ENCODE assay signal across 9 mouse cellular contexts in the genomic region with DNA sequence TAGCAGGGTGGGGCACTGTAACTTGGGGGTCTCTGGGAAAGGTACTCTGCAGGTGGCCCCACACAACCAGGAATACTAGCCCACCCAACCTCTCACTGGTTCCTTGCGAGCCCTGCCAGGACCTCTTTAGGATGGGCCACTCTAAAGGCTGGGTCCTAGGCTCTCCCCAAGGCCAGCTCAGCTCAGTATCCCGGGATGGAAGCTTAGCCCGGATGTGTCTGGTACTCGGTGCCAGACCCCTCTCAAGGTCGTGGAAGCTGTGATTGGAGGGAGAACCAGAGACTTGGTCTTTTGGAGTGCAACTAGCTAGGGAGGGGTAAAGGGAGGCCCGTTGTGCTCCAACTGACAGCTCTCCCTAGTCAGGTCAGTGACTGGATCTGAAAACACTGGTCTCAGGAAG. TPM values are rescaled to one million over a fixed set of nuclear protein-coding genes. Genes with fewer than 3 reads are reported as not detected.
DNase-seq lines count a peak whose midpoint lies in the region; ATAC-seq and TF ChIP-seq lines count a peak whose summit lies in the region.
"Had no signal": no experiment of that assay in that cellular context is flagged by ENCODE, and none has a peak within 500 bp of the region (broad histone marks: within the 10 kb centered on the region; RNA-seq: fewer than 3 reads in every experiment).

No protein-coding gene starts in this region.

- no peak; the same call in 1 of the 2 replicates for ATAC-seq in heart, embryonic 15.5 days (replicated peaks; ENCODE audit: insufficient number of reproducible peaks, insufficient read depth, low FRiP score, low read depth)
- ATAC-seq in hindbrain, embryonic 15.5 days (ENCODE audit: low FRiP score, low read depth), result no peak
- ATAC-seq in midbrain, embryonic 13.5 days, result peak; percentile 31; the same call in 1 of the 2 replicates

- no peak overlapping the region for H3K27ac ChIP-seq in heart, embryonic 15.5 days
- H3K27ac ChIP-seq in cortical plate, adult 2 months (ENCODE audit: insufficient read depth, low read length), result 0 out of 2 replicates have a peak overlapping the region, but pooled peaks have one; percentile 47
- no peak overlapping the region for H3K27ac ChIP-seq in hindbrain, embryonic 15.5 days (replicated peaks)
- H3K27ac ChIP-seq in midbrain, embryonic 13.5 days, result no peak overlapping the region

- peaks cover 32% of the 10 kb centered on the region for H3K27me3 ChIP-seq in heart, embryonic 15.5 days
- peaks cover 30% of the 10 kb centered on the region for H3K27me3 ChIP-seq in hindbrain, embryonic 15.5 days
- peaks cover 36% of the 10 kb centered on the region for H3K27me3 ChIP-seq in midbrain, embryonic 13.5 days

- WGBS in heart, embryonic 15.5 days, result 7% methylated on average over 6 of the region's 6 CpGs
- WGBS in hindbrain, embryonic 15.5 days, result 10% methylated on average over 6 of the region's 6 CpGs
- WGBS in midbrain, embryonic 13.5 days, result 7% methylated on average over 6 of the region's 6 CpGs

- peaks cover 16% of the 10 kb centered on the region for H3K4me1 ChIP-seq in heart, embryonic 15.5 days (replicated peaks)
- no peaks in the 10 kb centered on the region for H3K4me1 ChIP-seq in cortical plate, adult 2 months (ENCODE audit: control insufficient read depth, insufficient read depth, low read length)
- peaks cover 10% of the 10 kb centered on the region for H3K4me1 ChIP-seq in hindbrain, embryonic 15.5 days (replicated peaks)
- H3K4me1 ChIP-seq in midbrain, embryonic 13.5 days (replicated peaks), result peaks cover 14% of the 10 kb centered on the region

- no peak for DNase-seq in heart, postnatal 4 days
- DNase-seq in frontal cortex, postnatal 25 days (ENCODE audit: low spot score in 2 of 2), result no peak
- DNase-seq in adrenal gland, postnatal 36 days, result no peak
- DNase-seq in spleen, adult 12 weeks (ENCODE audit: low spot score), result no peak

- H3K4me3 ChIP-seq in heart, embryonic 15.5 days, result peak overlapping the region; percentile 45
- peak overlapping the region; percentile 66 for H3K4me3 ChIP-seq in cortical plate, adult 2 months (ENCODE audit: insufficient read depth, low read length)
- peak overlapping the region; percentile 43 for H3K4me3 ChIP-seq in hindbrain, embryonic 15.5 days
- H3K4me3 ChIP-seq in midbrain, embryonic 13.5 days (replicated peaks), result peak overlapping the region; percentile 39
- H3K4me3 ChIP-seq: megakaryocyte, embryonic 14.5 days had no signal

- H3K4me2 ChIP-seq in heart, embryonic 15.5 days, result peak overlapping the region; percentile 86
- peak overlapping the region; percentile 91 for H3K4me2 ChIP-seq in hindbrain, embryonic 15.5 days
- H3K4me2 ChIP-seq in midbrain, embryonic 13.5 days (replicated peaks), result peak overlapping the region; percentile 75

- H3K36me3 ChIP-seq in heart, embryonic 15.5 days, result peaks cover 9% of the 10 kb centered on the region; the same call in 1 of the 2 replicates
- H3K36me3 ChIP-seq in hindbrain, embryonic 15.5 days, result no peaks in the 10 kb centered on the region
- H3K36me3 ChIP-seq in midbrain, embryonic 13.5 days, result peaks cover 21% of the 10 kb centered on the region

- no peak for TF ChIP-seq CTCF in cortical plate, adult 2 months (IDR thresholded peaks at IDR 0.05; ENCODE audit: extremely low read depth, insufficient read depth, low read length)

- no peak for TF ChIP-seq POLR2A in cortical plate, adult 2 months (IDR thresholded peaks at IDR 0.05; ENCODE audit: extremely low read depth, insufficient read depth, low read length)

- peak overlapping the region; percentile 52; the same call in 1 of the 2 replicates for H3K9ac ChIP-seq in heart, embryonic 15.5 days
- H3K9ac ChIP-seq in hindbrain, embryonic 15.5 days, result peak overlapping the region; percentile 47
- peak overlapping the region; percentile 68 for H3K9ac ChIP-seq in midbrain, embryonic 13.5 days (replicated peaks)

- H3K9me3 ChIP-seq in heart, embryonic 15.5 days (replicated peaks), result no peaks in the 10 kb centered on the region
- no peaks in the 10 kb centered on the region for H3K9me3 ChIP-seq in hindbrain, embryonic 15.5 days
- H3K9me3 ChIP-seq in midbrain, embryonic 13.5 days, result no peaks in the 10 kb centered on the region

RNA-seq across cellular contexts. Expression of a gene that starts 0.7 kb away (rescaled TPM):
- polyA plus RNA-seq in heart, embryonic 15.5 days (2015; fragmentation: Nextera tagmentation; extraction: Ambion mirVana), result 1.0 and 2.0 TPM in 2 replicates
- 1 to 10 TPM in 1 of 2 experiments, not detected in 1; 2.3 TPM for total RNA-seq in heart, postnatal 4 days (2021)
- polyA plus RNA-seq in cortical plate, adult 2 months (2012; rRNA removed), result 438 and 442 TPM in 2 replicates
- polyA plus RNA-seq in hindbrain, embryonic 15.5 days (2015; fragmentation: Nextera tagmentation; extraction: Ambion mirVana), result 6.7 and 9.6 TPM in 2 replicates
- polyA plus RNA-seq in midbrain, embryonic 13.5 days (2015; fragmentation: Nextera tagmentation; extraction: Ambion mirVana), result 0.73 and 0.78 TPM in 2 replicates
- 1 to 10 TPM; 1.7 to 2.3 TPM for total RNA-seq in adrenal gland, postnatal 36 days (2021)

RNA-seq across cellular contexts. Expression of a gene that starts 9.5 kb away (rescaled TPM):
- polyA plus RNA-seq in heart, embryonic 15.5 days (2015; fragmentation: Nextera tagmentation; extraction: Ambion mirVana), result 11.8 and 17.7 TPM in 2 replicates
- 10 to 100 TPM; 12.6 to 13.6 TPM for total RNA-seq in heart, postnatal 4 days (2021)
- 2.3 and 2.4 TPM in 2 replicates for polyA plus RNA-seq in cortical plate, adult 2 months (2012; rRNA removed)
- 8.2 and 8.8 TPM in 2 replicates for polyA plus RNA-seq in hindbrain, embryonic 15.5 days (2015; fragmentation: Nextera tagmentation; extraction: Ambion mirVana)
- 12.8 and 14.1 TPM in 2 replicates for polyA plus RNA-seq in midbrain, embryonic 13.5 days (2015; fragmentation: Nextera tagmentation; extraction: Ambion mirVana)
- total RNA-seq in adrenal gland, postnatal 36 days (2021), result 1 to 10 TPM; 3.6 to 4.0 TPM

RNA-seq across cellular contexts. Expression of a gene that starts 9.8 kb away (rescaled TPM):
- polyA plus RNA-seq in heart, embryonic 15.5 days (2015; fragmentation: Nextera tagmentation; extraction: Ambion mirVana), result 10.7 and 15.3 TPM in 2 replicates
- 1 to 10 TPM; 5.4 to 6.6 TPM for total RNA-seq in heart, postnatal 4 days (2021)
- 129 and 142 TPM in 2 replicates for polyA plus RNA-seq in cortical plate, adult 2 months (2012; rRNA removed)
- 28.7 and 30.1 TPM in 2 replicates for polyA plus RNA-seq in hindbrain, embryonic 15.5 days (2015; fragmentation: Nextera tagmentation; extraction: Ambion mirVana)
- 23.2 and 24.1 TPM in 2 replicates for polyA plus RNA-seq in midbrain, embryonic 13.5 days (2015; fragmentation: Nextera tagmentation; extraction: Ambion mirVana)
- 10 to 100 TPM; 12.5 to 13.4 TPM for total RNA-seq in adrenal gland, postnatal 36 days (2021)

RNA-seq across cellular contexts. Expression of a gene that starts 18.2 kb away (rescaled TPM):
- polyA plus RNA-seq in heart, embryonic 15.5 days (2015; fragmentation: Nextera tagmentation; extraction: Ambion mirVana), result 0.13 TPM in 1 of 2 replicates, not detected in the other
- not detected for total RNA-seq in heart, postnatal 4 days (2021)
- 0.77 and 1.0 TPM in 2 replicates for polyA plus RNA-seq in cortical plate, adult 2 months (2012; rRNA removed)
- 0.05 TPM in 1 of 2 replicates, not detected in the other for polyA plus RNA-seq in hindbrain, embryonic 15.5 days (2015; fragmentation: Nextera tagmentation; extraction: Ambion mirVana)
- polyA plus RNA-seq in midbrain, embryonic 13.5 days (2015; fragmentation: Nextera tagmentation; extraction: Ambion mirVana), result not detected in 2 replicates
- not detected for total RNA-seq in adrenal gland, postnatal 36 days (2021)

RNA-seq across cellular contexts. Expression of a gene that starts 36.5 kb away (rescaled TPM):
- polyA plus RNA-seq in heart, embryonic 15.5 days (2015; fragmentation: Nextera tagmentation; extraction: Ambion mirVana), result 38.7 and 42.7 TPM in 2 replicates
- total RNA-seq in heart, postnatal 4 days (2021), result 10 to 100 TPM; 38.4 to 43.3 TPM
- 2.3 and 3.0 TPM in 2 replicates for polyA plus RNA-seq in cortical plate, adult 2 months (2012; rRNA removed)
- 0.84 TPM in 1 of 2 replicates, not detected in the other for polyA plus RNA-seq in hindbrain, embryonic 15.5 days (2015; fragmentation: Nextera tagmentation; extraction: Ambion mirVana)
- polyA plus RNA-seq in midbrain, embryonic 13.5 days (2015; fragmentation: Nextera tagmentation; extraction: Ambion mirVana), result not detected in 2 replicates
- 1 to 10 TPM; 5.5 to 8.2 TPM for total RNA-seq in adrenal gland, postnatal 36 days (2021)

Comparison
In these comparisons a context has a peak if more than half of its experiments do, and no peak if none do; other contexts are left out.
1. RNA of a gene that starts 0.7 kb away (polyA plus RNA-seq): 438 to 442 TPM in cortical plate, adult 2 months; 6.7 to 9.6 TPM in hindbrain, embryonic 15.5 days, 1.0 to 2.0 TPM in heart, embryonic 15.5 days and 0.73 to 0.78 TPM in midbrain, embryonic 13.5 days; every median in the first group is over 10 times any median in the second.
2. Peak in every context shown above with its lines, with median percentiles within 50 percentile points of each other: H3K4me2 ChIP-seq, H3K4me3 ChIP-seq and H3K9ac ChIP-seq.